ENCODE assay signal across 19 mouse cellular contexts in the genomic region with DNA sequence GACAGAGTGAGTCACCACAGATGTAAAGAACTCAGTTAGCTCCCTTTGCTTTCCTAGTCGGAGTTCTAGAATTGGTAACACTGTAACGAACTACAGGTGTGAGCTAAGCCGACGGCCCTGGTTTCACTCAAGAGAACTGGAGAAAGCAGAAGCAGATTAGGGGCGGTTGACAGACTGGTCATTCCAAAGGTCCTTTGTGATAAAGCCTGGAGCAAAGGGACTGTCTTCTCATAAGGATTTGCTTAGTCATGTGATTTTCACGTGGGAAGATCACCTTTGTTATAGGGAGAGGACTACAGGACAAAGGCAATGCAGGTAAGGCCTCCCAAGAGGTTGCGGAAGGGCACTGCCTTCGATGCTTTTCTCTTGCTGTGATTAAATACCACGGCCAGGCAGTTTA. TPM values are rescaled to one million over a fixed set of nuclear protein-coding genes. Genes with fewer than 3 reads are reported as not detected.
"Had no signal": no experiment of that assay in that cellular context is flagged by ENCODE, and none has a peak within 500 bp of the region (broad histone marks: within the 10 kb centered on the region; RNA-seq: fewer than 3 reads in every experiment).

No protein-coding gene starts in this region.

- H3K27ac ChIP-seq: hindbrain, postnatal 0 days; left cerebral cortex, adult 2 months; limb, embryonic 13.5 days; liver, embryonic 13.5 days; neural tube, embryonic 12.5 days; neural tube, embryonic 15.5 days had no signal

- H3K36me3 ChIP-seq: limb, embryonic 13.5 days; liver, embryonic 13.5 days; neural tube, embryonic 12.5 days; neural tube, embryonic 15.5 days had no signal

- DNase-seq: kidney, adult 18-20 months; kidney, adult 9 months; kidney, postnatal 14 days; kidney, postnatal 4 days; layer of hippocampus, adult 9-11 months; liver; liver, embryonic 13.5 days; lung, adult 2 months; lung, postnatal 14 days; lung, postnatal 4 days; midbrain, embryonic 14.5 days; thymus, postnatal 25 days had no signal

- H3K9ac ChIP-seq: limb, embryonic 13.5 days; liver, embryonic 13.5 days; neural tube, embryonic 12.5 days; neural tube, embryonic 15.5 days had no signal

- ATAC-seq: hindbrain, postnatal 0 days; inflammation-experienced regulatory T-cells, adult 6 months had no signal

- H3K27me3 ChIP-seq: limb, embryonic 13.5 days; liver, embryonic 13.5 days; neural tube, embryonic 12.5 days; neural tube, embryonic 15.5 days had no signal

- H3K4me3 ChIP-seq: left cerebral cortex, adult 2 months; limb, embryonic 13.5 days; liver, embryonic 13.5 days; neural tube, embryonic 12.5 days; neural tube, embryonic 15.5 days had no signal

- H3K4me1 ChIP-seq: liver, embryonic 13.5 days; neural tube, embryonic 12.5 days; neural tube, embryonic 15.5 days had no signal

- H3K9me3 ChIP-seq: limb, embryonic 13.5 days; liver, embryonic 13.5 days; neural tube, embryonic 12.5 days; neural tube, embryonic 15.5 days had no signal

- H3K4me2 ChIP-seq: limb, embryonic 13.5 days; liver, embryonic 13.5 days; midbrain, embryonic 11.5 days; neural tube, embryonic 12.5 days; neural tube, embryonic 15.5 days had no signal

RNA-seq across cellular contexts. Expression of a gene that starts 22.0 kb away (rescaled TPM):
- polyA plus RNA-seq: inflammation-experienced regulatory T-cells, adult 6 months had no signal
